Mouse (Mus musculus): ENCODE results near the gene Gm47841. TPM values are rescaled to one million over a fixed set of nuclear protein-coding genes. Genes with fewer than 3 reads are reported as not detected.

Gm47841 gene
- polyA plus RNA-seq, 1 experiment from 2014 or later, result not detected

GRCm38 (mm10) chr15:101051869-101052268 is 4.7 kb upstream of the Gm47841 start:
- H3K27me3 ChIP-seq (ENCODE audit: insufficient read depth, low read length), result peaks cover 3% of the 10 kb centered on the region; the same call in 1 of the 2 replicates
- no peak overlapping the region for H3K4me2 ChIP-seq (ENCODE audit: low read length)
- H3K4me3 ChIP-seq (replicated peaks; ENCODE audit: low read depth, low read length), result no peak overlapping the region
- TF ChIP-seq CTCF (IDR thresholded peaks at IDR 0.05; ENCODE audit: low read depth), result no peak
- H3K36me3 ChIP-seq (ENCODE audit: insufficient read depth, low read length), result 0 out of 2 replicates have a peak, but pooled peaks cover 8% of the 10 kb centered on the region
- H3K27ac ChIP-seq, result no peak overlapping the region
- WGBS, result 76% methylated on average over 10 of the region's 10 CpGs
- no peak for DNase-seq (ENCODE audit: low spot score)
- peaks cover 7% of the 10 kb centered on the region for H3K4me1 ChIP-seq (replicated peaks; ENCODE audit: insufficient read depth, low read length)
- H3K9me3 ChIP-seq (replicated peaks; ENCODE audit: low read length), result no peaks in the 10 kb centered on the region
- H3K9ac ChIP-seq (ENCODE audit: low read depth, low read length), result no peak overlapping the region
- no peak for ATAC-seq (replicated peaks; ENCODE audit: low FRiP score, low read depth)

GRCm38 (mm10) chr15:101048338-101048896 is 1.2 kb upstream of the Gm47841 start:
- Histone ChIP-seq H3K4me3 (replicated peaks; ENCODE audit: low read depth, low read length) (no peak overlapping the region), H3K27me3 (ENCODE audit: insufficient read depth, low read length) (peaks cover 18% of the 10 kb centered on the region), H3K4me1 (replicated peaks; ENCODE audit: insufficient read depth, low read length) (peaks cover 18% of the 10 kb centered on the region), H3K9ac (ENCODE audit: low read depth, low read length) (no peak overlapping the region), H3K27ac (no peak overlapping the region), H3K4me2 (ENCODE audit: low read length) (no peak overlapping the region), H3K36me3 (ENCODE audit: insufficient read depth, low read length) (0 out of 2 replicates have a peak, but pooled peaks cover 8% of the 10 kb centered on the region), H3K9me3 (replicated peaks; ENCODE audit: low read length) (no peaks in the 10 kb centered on the region)
- 64% methylated on average over 5 of the region's 5 CpGs for whole genome bisulfite sequencing
- DNase-seq (ENCODE audit: low spot score) (no peak), ATAC-seq (replicated peaks; ENCODE audit: low FRiP score, low read depth) (no peak)
- no peak for TF ChIP-seq CTCF (IDR thresholded peaks at IDR 0.05; ENCODE audit: low read depth)

GRCm38 (mm10) chr15:101046527-101047193 is 537 bp downstream of the Gm47841 start:
- Histone ChIP-seq H3K27ac (no peak overlapping the region), H3K4me3 (replicated peaks; ENCODE audit: low read depth, low read length) (peak overlapping the region; percentile 38), H3K9me3 (replicated peaks; ENCODE audit: low read length) (no peaks in the 10 kb centered on the region), H3K9ac (ENCODE audit: low read depth, low read length) (peak overlapping the region; percentile 44), H3K36me3 (ENCODE audit: insufficient read depth, low read length) (no peaks in the 10 kb centered on the region), H3K27me3 (ENCODE audit: insufficient read depth, low read length) (peaks cover 23% of the 10 kb centered on the region), H3K4me1 (replicated peaks; ENCODE audit: insufficient read depth, low read length) (peaks cover 14% of the 10 kb centered on the region), H3K4me2 (ENCODE audit: low read length) (peak overlapping the region; percentile 79)
- ATAC-seq (replicated peaks; ENCODE audit: low FRiP score, low read depth), result peak; percentile 43; the same call in 1 of the 2 replicates
- no peak for TF ChIP-seq CTCF (IDR thresholded peaks at IDR 0.05; ENCODE audit: low read depth)
- peak; percentile 42 for DNase-seq (ENCODE audit: low spot score)
- WGBS, result under 1% methylated on average over 65 of the region's 77 CpGs

- DNase-seq (ENCODE audit: low spot score) (peak; percentile 41), ATAC-seq (replicated peaks; ENCODE audit: low FRiP score, low read depth) (0 out of 2 replicates have a peak, but pooled peaks have one; percentile 2)
- H3K9ac ChIP-seq (ENCODE audit: low read depth, low read length), result peak overlapping the region; percentile 44
- no peak overlapping the region for H3K27ac ChIP-seq
- H3K27me3 ChIP-seq (ENCODE audit: insufficient read depth, low read length), result peaks cover 23% of the 10 kb centered on the region
- H3K4me2 ChIP-seq (ENCODE audit: low read length), result peak overlapping the region; percentile 79
- no peak for TF ChIP-seq CTCF (IDR thresholded peaks at IDR 0.05; ENCODE audit: low read depth)
- 2% methylated on average over 42 of the region's 43 CpGs for WGBS
- H3K9me3 ChIP-seq (replicated peaks; ENCODE audit: low read length), result no peaks in the 10 kb centered on the region
- peaks cover 14% of the 10 kb centered on the region for H3K4me1 ChIP-seq (replicated peaks; ENCODE audit: insufficient read depth, low read length)
- peak overlapping the region; percentile 38 for H3K4me3 ChIP-seq (replicated peaks; ENCODE audit: low read depth, low read length)
- no peaks in the 10 kb centered on the region for H3K36me3 ChIP-seq (ENCODE audit: insufficient read depth, low read length)
Measured at GRCm38 (mm10) chr15:101046039-101046526, 1.1 kb downstream of the Gm47841 start.

- no peak overlapping the region for H3K4me2 ChIP-seq (ENCODE audit: low read length)
- H3K36me3 ChIP-seq (ENCODE audit: insufficient read depth, low read length), result no peaks in the 10 kb centered on the region
- WGBS, result 44% methylated on average over 6 of the region's 6 CpGs
- ATAC-seq (replicated peaks; ENCODE audit: low FRiP score, low read depth), result no peak
- no peak overlapping the region for H3K27ac ChIP-seq
- H3K9ac ChIP-seq (ENCODE audit: low read depth, low read length), result no peak overlapping the region
- peaks cover 14% of the 10 kb centered on the region for H3K4me1 ChIP-seq (replicated peaks; ENCODE audit: insufficient read depth, low read length)
- DNase-seq (ENCODE audit: low spot score), result no peak
- no peak overlapping the region for H3K4me3 ChIP-seq (replicated peaks; ENCODE audit: low read depth, low read length)
- no peaks in the 10 kb centered on the region for H3K9me3 ChIP-seq (replicated peaks; ENCODE audit: low read length)
- TF ChIP-seq CTCF (IDR thresholded peaks at IDR 0.05; ENCODE audit: low read depth), result no peak
- peaks cover 23% of the 10 kb centered on the region for H3K27me3 ChIP-seq (ENCODE audit: insufficient read depth, low read length)
Measured at GRCm38 (mm10) chr15:101044531-101044930, 2.7 kb downstream of the Gm47841 start.

- H3K4me2 ChIP-seq (ENCODE audit: low read length), result no peak overlapping the region
- H3K4me3 ChIP-seq (replicated peaks; ENCODE audit: low read depth, low read length), result no peak overlapping the region
- no peak overlapping the region for H3K27ac ChIP-seq
- no peak overlapping the region for H3K9ac ChIP-seq (ENCODE audit: low read depth, low read length)
- peaks cover 14% of the 10 kb centered on the region for H3K4me1 ChIP-seq (replicated peaks; ENCODE audit: insufficient read depth, low read length)
- H3K9me3 ChIP-seq (replicated peaks; ENCODE audit: low read length), result no peaks in the 10 kb centered on the region
- 29% methylated on average over 6 of the region's 6 CpGs for WGBS
- H3K36me3 ChIP-seq (ENCODE audit: insufficient read depth, low read length), result no peaks in the 10 kb centered on the region
- TF ChIP-seq CTCF (IDR thresholded peaks at IDR 0.05; ENCODE audit: low read depth), result peak; percentile 79
- no peak for ATAC-seq (replicated peaks; ENCODE audit: low FRiP score, low read depth)
- peak; percentile 74 for DNase-seq (ENCODE audit: low spot score)
- H3K27me3 ChIP-seq (ENCODE audit: insufficient read depth, low read length), result peaks cover 23% of the 10 kb centered on the region
Measured at GRCm38 (mm10) chr15:101042613-101043012, 4.6 kb downstream of the Gm47841 start.

Measured in kidney, postnatal 0 days (tissue).